Mouse (Mus musculus) hematopoietic multipotent progenitor cell, adult 10-12 weeks (in vitro differentiated cells): Measurements from ENCODE around the gene Tph1. TPM values are rescaled to one million over a fixed set of nuclear protein-coding genes. Genes with fewer than 3 reads are reported as not detected.

Source experiments
- polyA plus RNA-seq: library from polyadenylated mRNA; stranded (reverse); fragments of >175 nt; gene quantifications from 2 replicates; pipeline ENCODE4 v1.2.3, GENCODE M21; 2012; ENCODE audit warnings: low replicate concordance

The Tph1 gene
- 0.03 TPM in 1 of 2 replicates, not detected in the other for polyA plus RNA-seq

DNA sequence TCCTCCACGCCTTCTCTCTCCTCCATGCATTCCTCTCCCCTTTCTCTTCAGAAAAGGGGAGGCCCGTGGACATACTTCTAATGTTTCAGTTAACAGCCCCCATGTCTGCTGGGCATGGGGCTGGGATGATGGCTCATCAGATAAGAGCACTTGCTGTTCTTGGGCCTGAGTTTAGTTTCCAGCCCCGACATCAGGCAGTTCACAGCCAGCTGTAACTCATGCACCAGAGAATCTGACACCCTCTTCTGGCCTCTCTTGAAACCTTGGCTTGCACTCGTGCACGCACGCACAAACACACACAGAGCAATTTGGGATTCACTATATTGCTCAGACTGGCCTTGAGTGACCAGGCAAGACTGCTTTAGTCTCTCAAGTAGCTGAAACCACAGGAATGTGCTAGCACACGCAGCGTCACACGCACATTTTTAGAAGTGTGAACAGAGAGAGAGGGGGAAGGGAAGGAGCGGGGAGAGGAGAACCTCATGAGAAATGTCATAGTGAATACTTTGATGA, at the start of gene Tph1:
Tph1 (minus strand) TSS at position 378 of the 513 bp plus-strand sequence.

GRCm38 (mm10) chr7:46715600-46715999, 43.3 kb upstream of the Tph1 start, which contains the start of gene Saa3:
Gene Saa3 (minus strand): TSS chr7:46715700.

GRCm38 (mm10) chr7:46710390-46710844, 38.1 kb upstream of the Tph1 start, which contains the start of gene Saal1:
Gene Saal1 (minus strand): TSS chr7:46710680.

DNA sequence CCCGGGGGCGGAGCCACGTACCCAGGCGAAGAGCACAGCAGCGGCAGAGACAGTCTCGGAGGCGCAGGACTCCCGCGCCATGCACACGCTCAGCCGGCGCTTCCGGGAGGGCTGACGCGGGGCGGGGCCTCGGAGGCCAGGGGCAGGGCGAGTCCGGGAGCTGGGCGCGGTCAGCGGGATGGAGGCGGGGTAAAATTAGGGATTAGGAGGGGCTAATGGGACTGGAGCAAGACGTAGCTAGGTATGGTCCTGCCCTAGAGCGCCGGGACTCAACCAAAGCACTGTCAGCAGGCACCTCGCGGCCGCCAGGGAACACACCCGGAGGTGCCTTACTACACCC, 32.7 kb downstream of the Tph1 start, which contains the start of gene Sergef:
Sergef (minus strand) TSS at position 116 of the 340 bp plus-strand sequence.

Other genes starting within 250 kb of the Tph1 start
- gene Sergef, start 32.7 kb downstream of the Tph1 start, polyA plus RNA-seq, result 1.5 and 3.6 TPM in 2 replicates
- gene Saal1, start 38.1 kb upstream of the Tph1 start, polyA plus RNA-seq, result 1.6 TPM in 2 replicates
- gene Saa3, start 43.2 kb upstream of the Tph1 start, polyA plus RNA-seq, result 0.25 and 8.7 TPM in 2 replicates
- not detected in 2 replicates for gene Saa4, start 60.1 kb upstream of the Tph1 start, polyA plus RNA-seq
- gene Saa1, start 70.4 kb upstream of the Tph1 start, polyA plus RNA-seq, result not detected in 2 replicates
- gene Saa2, start 79.3 kb upstream of the Tph1 start, polyA plus RNA-seq, result not detected in 2 replicates
- gene Hps5, start 123.5 kb upstream of the Tph1 start, polyA plus RNA-seq, result 6.4 and 8.8 TPM in 2 replicates
- gene Gtf2h1, start 123.6 kb upstream of the Tph1 start, polyA plus RNA-seq, result 19.8 and 38.6 TPM in 2 replicates
- gene Ldha, start 168.9 kb upstream of the Tph1 start, polyA plus RNA-seq, result 133 and 232 TPM in 2 replicates
- not detected in 2 replicates for gene Ldhc, start 188.7 kb upstream of the Tph1 start, polyA plus RNA-seq
- 32.6 and 38.8 TPM in 2 replicates for gene Tsg101, start 247.4 kb upstream of the Tph1 start, polyA plus RNA-seq